Mouse (Mus musculus): ENCODE results near the gene Mettl17. TPM values are rescaled to one million over a fixed set of nuclear protein-coding genes. Genes with fewer than 3 reads are reported as not detected.

Mettl17 gene
- polyA plus RNA-seq, 1 experiment from 2014 or later: 66.0 TPM

DNA sequence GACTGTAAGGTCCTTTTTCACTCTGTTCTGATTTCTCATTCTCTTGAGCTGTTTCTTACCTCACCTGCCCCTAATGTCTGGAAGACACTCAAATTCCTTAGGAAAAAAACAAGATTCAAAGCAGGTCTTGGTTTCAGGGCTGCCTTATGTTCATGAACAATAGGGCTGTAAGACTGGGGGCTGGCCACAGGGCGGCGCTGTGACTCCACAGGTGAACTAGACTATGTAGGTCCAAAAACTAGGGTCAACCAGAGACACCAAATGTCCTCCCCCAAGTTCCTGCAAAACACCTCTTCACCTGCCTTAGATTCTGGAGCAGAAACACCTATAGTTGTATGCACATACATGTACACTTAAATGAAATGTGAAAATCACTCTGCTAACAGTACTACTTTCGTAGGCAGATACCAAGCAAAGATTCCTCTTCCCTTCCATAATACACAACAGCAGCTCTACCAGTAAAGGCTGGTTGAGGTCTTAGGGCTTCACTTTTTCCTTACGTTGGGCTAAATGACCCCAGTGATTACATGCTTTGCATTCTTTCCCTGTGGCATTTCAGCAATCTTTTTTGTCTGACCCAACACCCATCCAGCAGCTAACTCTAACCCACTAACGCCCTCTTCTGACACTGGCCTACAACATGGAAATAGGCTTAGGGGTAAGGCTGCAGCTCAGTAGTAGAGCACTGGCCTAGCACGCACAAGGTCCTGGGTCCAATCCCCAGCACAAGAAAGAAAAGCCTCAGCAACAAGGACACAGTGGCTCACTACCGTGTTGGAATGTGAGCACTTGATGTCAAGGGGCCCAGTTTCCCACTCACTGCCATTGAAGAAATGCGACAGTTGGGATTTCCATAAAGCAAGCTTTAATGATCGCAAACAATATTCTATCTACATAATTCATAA is 18.4 kb downstream of the Mettl17 start:
- peak; percentile 66; the same call in 1 of the 2 replicates for ATAC-seq (ENCODE audit: low FRiP score)
- no peak overlapping the region for H3K9ac ChIP-seq
- H3K4me2 ChIP-seq: no peak overlapping the region
- H3K4me3 ChIP-seq (replicated peaks): no peak overlapping the region
- no peaks in the 10 kb centered on the region for H3K9me3 ChIP-seq
- no peaks in the 10 kb centered on the region for H3K27me3 ChIP-seq
- no peak overlapping the region for H3K27ac ChIP-seq
- no peaks in the 10 kb centered on the region for H3K36me3 ChIP-seq (replicated peaks)
- H3K4me1 ChIP-seq: no peaks in the 10 kb centered on the region
- 63% methylated on average over 9 of the region's 9 CpGs for WGBS

DNA sequence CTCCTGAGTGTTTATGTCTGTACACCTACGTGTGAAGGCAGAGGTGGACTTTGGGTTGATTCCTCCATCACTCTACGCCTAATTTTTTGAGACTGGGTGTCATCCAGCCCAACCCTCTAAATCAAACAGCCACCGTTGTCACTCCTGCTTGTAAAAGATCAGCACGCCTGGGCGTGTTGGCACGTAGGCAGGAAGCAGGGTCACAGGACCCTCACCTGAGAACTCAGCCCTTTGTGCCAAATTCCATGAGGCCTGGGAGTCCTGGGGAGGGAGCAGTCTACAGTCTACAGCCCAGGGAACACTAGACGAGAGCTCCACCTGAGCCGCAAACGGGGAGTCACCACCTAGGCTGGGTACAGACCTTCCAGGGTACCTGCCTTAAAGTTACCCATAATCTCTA is 19.1 kb downstream of the Mettl17 start:
- H3K9me3 ChIP-seq: no peaks in the 10 kb centered on the region
- no peaks in the 10 kb centered on the region for H3K27me3 ChIP-seq
- H3K4me3 ChIP-seq (replicated peaks): no peak overlapping the region
- H3K4me1 ChIP-seq: no peaks in the 10 kb centered on the region
- no peak overlapping the region for H3K27ac ChIP-seq
- 89% methylated on average over 9 of the region's 9 CpGs for WGBS
- no peaks in the 10 kb centered on the region for H3K36me3 ChIP-seq (replicated peaks)
- H3K9ac ChIP-seq: no peak overlapping the region
- H3K4me2 ChIP-seq: no peak overlapping the region
- ATAC-seq (ENCODE audit: low FRiP score): no peak

DNA sequence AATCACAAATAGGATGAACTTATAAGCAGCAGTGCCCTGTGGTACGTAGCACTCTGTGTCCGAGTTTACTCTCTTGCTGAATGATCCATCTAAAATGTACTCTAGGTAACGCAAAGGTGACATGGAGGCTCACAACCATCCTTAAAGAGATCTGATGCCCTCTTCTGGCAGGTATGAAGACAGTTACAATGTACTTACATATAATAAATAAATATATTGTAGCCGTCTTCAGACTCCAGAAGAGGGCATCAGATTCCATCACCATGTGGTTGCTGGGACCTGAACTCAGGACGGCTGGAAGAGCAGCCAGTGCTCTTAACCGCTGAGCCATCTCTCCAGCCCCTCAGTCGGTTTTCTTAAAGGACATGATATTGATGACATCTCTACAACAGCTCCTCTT is 20.1 kb downstream of the Mettl17 start:
- Histone ChIP-seq H3K9ac (no peak overlapping the region), H3K4me1 (no peaks in the 10 kb centered on the region), H3K4me2 (no peak overlapping the region), H3K36me3 (replicated peaks) (no peaks in the 10 kb centered on the region), H3K27me3 (no peaks in the 10 kb centered on the region), H3K9me3 (no peaks in the 10 kb centered on the region), H3K27ac (no peak overlapping the region), H3K4me3 (replicated peaks) (no peak overlapping the region)
- WGBS: 72% methylated on average over 7 of the region's 7 CpGs
- ATAC-seq (ENCODE audit: low FRiP score): no peak

DNA sequence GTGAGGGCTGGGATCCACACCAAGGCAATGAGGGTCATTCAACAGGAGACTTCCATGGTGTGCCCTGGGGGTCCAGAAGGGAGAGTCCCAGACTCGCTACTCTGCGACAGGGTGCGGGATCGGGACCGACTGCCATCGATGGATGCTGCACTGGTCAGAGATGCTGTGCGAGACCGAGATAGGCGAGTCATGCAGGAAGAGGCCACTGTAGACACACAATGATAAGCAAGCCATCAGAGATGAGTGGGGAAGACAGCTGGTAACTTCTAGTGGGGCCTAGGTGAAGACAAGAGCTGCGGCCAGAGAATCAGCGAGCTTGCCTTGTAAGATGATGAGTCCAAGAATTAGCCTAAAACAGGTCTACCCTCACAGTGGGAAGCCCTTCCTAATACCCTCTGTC is 21.5 kb downstream of the Mettl17 start:
- ATAC-seq (ENCODE audit: low FRiP score): no peak
- Histone ChIP-seq H3K9ac (no peak overlapping the region), H3K4me1 (no peaks in the 10 kb centered on the region), H3K9me3 (no peaks in the 10 kb centered on the region), H3K27ac (no peak overlapping the region), H3K4me2 (no peak overlapping the region), H3K27me3 (peaks cover 2% of the 10 kb centered on the region), H3K36me3 (replicated peaks) (no peaks in the 10 kb centered on the region), H3K4me3 (replicated peaks) (no peak overlapping the region)
- WGBS: 97% methylated on average over 11 of the region's 11 CpGs

DNA sequence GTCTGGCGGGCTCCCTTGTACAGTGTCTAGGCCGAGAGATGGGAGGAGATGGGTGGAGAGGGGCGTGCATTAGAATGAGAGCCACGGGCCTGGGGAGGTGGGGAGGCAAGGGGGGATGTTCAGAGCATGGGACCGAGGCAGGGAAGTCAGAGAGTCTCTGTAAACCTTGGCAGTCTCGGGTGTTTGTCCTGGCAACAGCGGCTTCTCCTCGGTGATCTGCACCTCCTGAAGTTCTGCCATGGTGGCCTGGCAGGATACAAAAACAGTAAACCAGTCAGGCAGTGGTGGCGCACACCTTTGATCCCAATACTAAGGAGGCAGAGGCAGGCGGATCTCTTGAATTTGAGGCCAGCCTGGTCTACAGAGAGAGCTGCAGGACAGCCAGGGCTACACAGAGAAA is 26.7 kb downstream of the Mettl17 start:
- Histone ChIP-seq H3K4me2 (no peak overlapping the region), H3K4me3 (replicated peaks) (no peak overlapping the region), H3K27me3 (peaks cover 34% of the 10 kb centered on the region), H3K9me3 (no peaks in the 10 kb centered on the region), H3K36me3 (replicated peaks) (no peaks in the 10 kb centered on the region), H3K4me1 (peaks cover 27% of the 10 kb centered on the region), H3K9ac (no peak overlapping the region), H3K27ac (no peak overlapping the region)
- 90% methylated on average over 10 of the region's 10 CpGs for WGBS
- ATAC-seq (ENCODE audit: low FRiP score): no peak

DNA sequence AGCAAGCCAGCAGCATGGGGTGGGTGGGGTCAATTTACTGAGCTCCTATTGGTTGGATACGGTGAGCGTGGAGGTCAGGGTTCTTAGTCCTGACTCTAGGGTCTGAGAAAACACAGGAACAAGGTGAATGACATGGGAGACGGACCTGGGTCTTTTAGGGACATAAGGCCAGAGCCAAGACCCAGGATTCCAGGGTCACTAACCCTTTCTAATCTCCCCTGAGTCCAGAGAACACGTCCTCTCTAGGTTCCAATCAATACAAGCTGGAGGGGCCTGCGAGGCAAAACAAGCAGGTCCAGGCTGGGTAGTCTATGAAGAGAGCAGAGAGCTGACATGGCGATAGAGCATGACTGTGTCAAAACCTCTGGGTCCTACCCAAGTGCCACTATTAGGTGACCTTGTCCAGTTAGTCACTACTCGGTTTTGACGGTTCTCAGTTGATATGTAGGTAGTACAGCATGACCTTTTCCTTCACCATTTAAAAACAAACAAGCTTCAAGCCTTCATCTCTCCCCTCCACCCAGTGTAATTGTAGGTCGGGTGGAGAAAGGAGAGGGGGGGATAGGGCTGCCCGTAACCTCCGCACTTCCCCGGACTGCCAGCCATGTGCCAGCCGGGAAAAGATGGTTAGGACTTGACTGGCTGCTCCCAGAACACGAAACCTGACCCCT is 27.9 kb downstream of the Mettl17 start:
- peak; percentile 47 for ATAC-seq (ENCODE audit: low FRiP score)
- 6% methylated on average over 14 of the region's 14 CpGs for WGBS
- Histone ChIP-seq H3K36me3 (replicated peaks) (no peaks in the 10 kb centered on the region), H3K4me3 (replicated peaks) (peak overlapping the region; percentile 61), H3K9ac (peak overlapping the region; percentile 68), H3K4me2 (peak overlapping the region; percentile 99), H3K27ac (no peak overlapping the region), H3K9me3 (no peaks in the 10 kb centered on the region), H3K27me3 (peaks cover 34% of the 10 kb centered on the region), H3K4me1 (peaks cover 27% of the 10 kb centered on the region)

DNA sequence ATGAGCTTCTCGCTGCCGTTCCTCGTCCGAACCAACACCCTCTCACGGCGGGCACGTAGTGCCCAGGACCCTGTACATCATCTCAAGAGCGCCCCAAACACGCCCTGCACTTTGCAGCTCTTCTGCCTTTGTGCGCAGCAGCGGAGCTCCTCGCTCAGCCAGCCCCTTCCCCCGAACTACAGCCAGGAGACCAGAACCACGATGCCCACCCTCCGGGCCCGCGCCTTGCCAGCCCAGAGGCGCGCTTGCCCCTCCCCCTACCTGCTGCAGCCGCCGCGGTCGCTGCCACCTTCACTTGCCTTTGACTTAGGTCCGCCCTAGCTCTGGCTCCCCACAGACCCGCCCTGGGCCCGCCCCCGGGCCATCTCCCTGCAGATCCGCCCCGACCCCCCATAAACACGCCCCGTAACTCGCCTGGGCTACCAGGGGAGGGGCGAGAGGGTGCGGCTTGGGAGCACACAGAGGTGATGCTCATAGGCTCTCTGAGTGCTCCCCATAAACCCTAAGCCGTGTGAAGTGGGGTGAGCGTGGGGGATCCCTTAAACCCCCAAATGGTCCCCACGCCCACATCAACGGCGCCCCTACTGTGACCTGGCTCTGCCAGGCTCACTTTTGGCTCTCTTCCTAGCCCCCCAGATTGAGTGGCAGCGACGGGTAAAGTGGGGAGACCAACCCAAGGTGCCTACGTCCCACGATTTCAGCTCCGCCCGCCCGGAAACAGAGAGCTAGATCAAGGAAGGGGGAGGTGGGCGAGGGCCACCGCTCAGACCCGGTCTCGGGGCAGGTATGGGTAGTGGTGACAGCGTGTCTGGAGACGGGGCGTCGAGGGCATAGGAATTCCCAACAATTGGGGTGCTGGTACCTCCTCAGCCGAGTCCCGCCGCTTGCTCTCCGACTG is 28.7 kb downstream of the Mettl17 start:
- Histone ChIP-seq H3K36me3 (replicated peaks) (no peaks in the 10 kb centered on the region), H3K4me3 (replicated peaks) (peak overlapping the region; percentile 61), H3K4me1 (peaks cover 27% of the 10 kb centered on the region), H3K4me2 (peak overlapping the region; percentile 99), H3K9ac (peak overlapping the region; percentile 68), H3K27me3 (peaks cover 34% of the 10 kb centered on the region), H3K9me3 (no peaks in the 10 kb centered on the region), H3K27ac (peak overlapping the region; percentile 67; the same call in 1 of the 2 replicates)
- WGBS: under 1% methylated on average over 58 of the region's 58 CpGs
- ATAC-seq (ENCODE audit: low FRiP score): peak; percentile 63

DNA sequence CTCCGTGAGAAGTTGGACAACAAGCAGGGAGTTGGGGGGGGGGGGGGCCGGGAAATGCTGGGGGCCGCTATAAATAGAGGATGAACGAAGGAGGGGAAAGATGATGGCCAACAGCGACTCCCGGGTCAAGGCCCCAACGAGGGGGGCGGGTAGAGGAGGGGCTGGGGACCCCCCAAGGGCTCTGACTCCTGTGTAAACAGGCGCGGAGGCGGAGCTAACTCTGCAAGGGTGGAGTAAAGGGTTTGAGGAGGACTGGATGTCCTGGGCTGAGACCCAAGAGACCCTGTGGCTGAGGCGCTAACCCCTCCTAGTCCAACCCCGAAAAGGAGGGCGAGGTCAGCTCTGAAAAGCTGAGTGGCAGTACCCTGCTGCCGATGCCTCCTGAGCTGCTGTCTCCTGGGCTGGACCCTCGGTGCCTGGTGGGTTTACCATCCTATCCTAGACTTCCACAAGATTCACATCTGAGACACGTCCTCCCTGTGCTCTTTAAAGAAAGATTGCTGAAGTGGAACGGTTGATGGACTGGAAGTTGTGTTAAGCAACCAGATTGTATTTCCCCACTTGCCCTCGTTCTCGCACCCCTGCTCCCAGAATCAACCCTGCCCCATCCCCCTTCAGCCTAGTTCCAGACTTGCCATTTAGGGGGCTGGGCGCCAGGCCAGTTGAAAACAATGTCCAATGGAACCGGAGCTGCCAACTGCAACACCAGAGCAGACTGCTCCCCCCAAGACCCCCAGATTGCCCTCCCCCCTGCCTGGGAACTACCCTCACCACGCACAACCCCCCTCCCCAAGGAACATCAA is 29.5 kb downstream of the Mettl17 start, which contains the start of gene Ndrg2:
TSS of gene Ndrg2 (minus strand) at position 199 of the 803 bp plus-strand sequence.
- ATAC-seq (ENCODE audit: low FRiP score): peak; percentile 69
- peak within 1 kb of the TSS; percentile 67 for H3K27ac ChIP-seq
- H3K4me3 ChIP-seq (replicated peaks): peak within 1 kb of the TSS; percentile 61
- peak within 1 kb of the TSS; percentile 99 for H3K4me2 ChIP-seq
- peak within 1 kb of the TSS; percentile 68 for H3K9ac ChIP-seq
- WGBS: 2% methylated on average over 22 of the region's 23 CpGs
- peaks cover 34% of the 10 kb centered on the region for H3K27me3 ChIP-seq
- no peaks in the 10 kb centered on the region for H3K36me3 ChIP-seq (replicated peaks)
- peaks cover 27% of the 10 kb centered on the region for H3K4me1 ChIP-seq
- H3K9me3 ChIP-seq: no peaks in the 10 kb centered on the region

DNA sequence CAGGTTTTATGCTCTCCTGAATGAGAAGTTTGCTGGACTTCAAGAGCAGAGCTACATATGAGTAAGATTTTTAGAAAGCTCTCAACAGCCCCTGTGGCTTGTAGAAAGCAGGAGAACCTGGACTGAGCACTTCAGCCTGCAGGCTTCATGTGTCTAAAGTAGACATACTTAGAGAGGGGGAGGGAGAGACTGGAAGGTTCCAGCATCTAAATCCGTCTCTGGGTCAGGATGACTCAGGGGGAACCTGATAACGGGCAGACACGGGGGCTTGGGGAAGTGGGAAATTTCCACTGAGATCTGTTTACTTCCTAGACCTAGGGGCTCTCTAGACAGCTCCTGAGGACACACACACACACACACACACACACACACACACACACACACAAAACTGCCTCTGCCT is 30.4 kb downstream of the Mettl17 start:
- ATAC-seq (ENCODE audit: low FRiP score): no peak
- Histone ChIP-seq H3K4me3 (replicated peaks) (no peak overlapping the region), H3K9ac (no peak overlapping the region), H3K27ac (peak overlapping the region; percentile 67), H3K4me2 (peak overlapping the region; percentile 99), H3K4me1 (peaks cover 27% of the 10 kb centered on the region), H3K9me3 (no peaks in the 10 kb centered on the region), H3K36me3 (replicated peaks) (no peaks in the 10 kb centered on the region), H3K27me3 (peaks cover 34% of the 10 kb centered on the region)
- 42% methylated on average over 3 of the region's 3 CpGs for WGBS

DNA sequence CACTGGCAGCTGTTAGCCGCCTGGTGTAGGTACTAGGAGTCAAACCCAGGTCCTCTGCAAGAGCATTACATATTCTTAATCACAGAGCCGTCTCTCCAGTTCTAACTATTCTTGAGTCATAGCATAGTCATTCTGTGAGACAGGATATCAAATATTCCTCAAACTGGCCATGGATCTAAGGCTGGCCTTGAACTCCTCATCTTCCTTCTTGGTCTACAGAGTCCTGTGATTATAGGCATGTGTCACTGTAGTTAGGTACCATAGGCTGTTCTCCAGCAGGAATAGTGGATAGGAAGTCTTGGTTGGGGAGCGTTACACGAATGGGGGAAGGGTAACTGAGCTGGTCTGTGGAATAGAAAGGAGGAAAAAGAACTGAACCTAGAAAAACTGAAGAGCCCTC is 31.9 kb downstream of the Mettl17 start:
- Histone ChIP-seq H3K27ac (no peak overlapping the region), H3K27me3 (peaks cover 27% of the 10 kb centered on the region; the same call in 1 of the 2 replicates), H3K36me3 (replicated peaks) (no peaks in the 10 kb centered on the region), H3K9me3 (no peaks in the 10 kb centered on the region), H3K4me2 (no peak overlapping the region), H3K4me3 (replicated peaks) (no peak overlapping the region), H3K9ac (no peak overlapping the region), H3K4me1 (peaks cover 27% of the 10 kb centered on the region)
- no peak for ATAC-seq (ENCODE audit: low FRiP score)
- WGBS: 92% methylated on average over 4 of the region's 4 CpGs

DNA sequence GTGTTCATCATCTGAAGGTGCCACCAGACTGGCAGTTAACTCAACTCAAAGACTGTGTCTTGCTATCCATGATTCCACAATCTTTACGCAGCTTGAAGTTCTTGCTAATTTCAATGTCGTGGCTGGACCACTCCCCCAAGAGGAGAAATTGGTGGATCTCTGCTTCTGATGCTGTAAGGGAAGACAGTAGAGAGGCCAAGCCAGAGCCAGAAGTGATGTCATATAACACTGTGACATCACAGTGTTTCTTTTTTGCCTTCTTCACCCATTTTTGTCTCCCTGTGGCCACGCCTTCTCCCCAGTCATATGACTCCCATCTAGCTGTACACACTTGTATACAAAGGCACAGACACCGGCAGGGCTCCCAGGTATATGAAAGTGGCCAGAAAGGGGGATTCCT is 33.5 kb downstream of the Mettl17 start, which contains the start of gene Tppp2:
TSS of gene Tppp2 (plus strand) at position 301 of the 400 bp plus-strand sequence.
- Histone ChIP-seq H3K4me2 (no peak within 1 kb of the TSS), H3K9me3 (no peaks in the 10 kb centered on the region), H3K9ac (no peak within 1 kb of the TSS), H3K27ac (no peak within 1 kb of the TSS), H3K4me3 (replicated peaks) (no peak within 1 kb of the TSS), H3K27me3 (peaks cover 14% of the 10 kb centered on the region; the same call in 1 of the 2 replicates), H3K4me1 (peaks cover 18% of the 10 kb centered on the region), H3K36me3 (replicated peaks) (no peaks in the 10 kb centered on the region)
- no peak for ATAC-seq (ENCODE audit: low FRiP score)
- 89% methylated on average over 4 of the region's 4 CpGs for WGBS
